Mouse (Mus musculus): ENCODE data around the gene Eef2kmt.
"Not testable (repeated sequence)": the region's sequence is repeated elsewhere in the genome, so short reads cannot be mapped to it uniquely, and the experiment has no call there.

Gene Eef2kmt

DNA sequence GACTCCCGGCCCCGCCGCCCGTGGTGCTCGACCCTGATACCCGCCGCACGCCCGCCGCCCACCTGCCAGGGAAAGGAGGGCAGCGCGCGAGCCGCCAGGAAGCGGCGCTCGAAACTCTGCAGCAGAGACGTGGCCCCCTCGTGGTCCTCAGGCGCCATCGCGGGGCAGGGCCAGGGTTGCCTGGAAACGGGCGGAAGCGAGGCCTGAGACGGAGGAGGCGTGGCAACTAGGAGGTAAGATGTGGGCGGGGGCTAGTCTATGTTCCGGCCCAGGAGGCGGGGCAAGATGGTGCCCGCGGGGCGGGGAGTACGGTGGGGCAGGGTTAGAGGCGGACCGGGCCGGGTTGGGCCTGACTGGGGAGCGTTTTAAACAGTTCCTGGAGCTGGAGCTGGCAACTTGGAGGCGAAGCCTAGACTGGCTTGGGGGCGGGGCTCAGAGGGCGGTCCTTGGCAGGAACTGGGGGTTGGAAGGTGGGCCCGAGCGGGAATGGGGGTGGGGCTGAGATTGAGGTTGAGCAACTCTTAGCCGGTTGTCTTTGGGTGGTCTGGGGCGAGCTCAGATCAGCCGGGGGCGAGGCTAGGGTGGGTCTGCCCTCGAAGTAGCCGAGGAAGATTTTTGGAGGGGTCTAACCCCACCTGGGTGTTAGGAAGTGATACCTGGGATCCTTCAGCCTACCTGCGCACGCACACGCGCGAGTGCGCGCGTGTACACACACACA lies at the start of gene Eef2kmt:
Gene Eef2kmt (minus strand): TSS at position 205 of the 718 bp plus-strand sequence.
- peak; percentile 96 to 97 for DNase-seq

DNA sequence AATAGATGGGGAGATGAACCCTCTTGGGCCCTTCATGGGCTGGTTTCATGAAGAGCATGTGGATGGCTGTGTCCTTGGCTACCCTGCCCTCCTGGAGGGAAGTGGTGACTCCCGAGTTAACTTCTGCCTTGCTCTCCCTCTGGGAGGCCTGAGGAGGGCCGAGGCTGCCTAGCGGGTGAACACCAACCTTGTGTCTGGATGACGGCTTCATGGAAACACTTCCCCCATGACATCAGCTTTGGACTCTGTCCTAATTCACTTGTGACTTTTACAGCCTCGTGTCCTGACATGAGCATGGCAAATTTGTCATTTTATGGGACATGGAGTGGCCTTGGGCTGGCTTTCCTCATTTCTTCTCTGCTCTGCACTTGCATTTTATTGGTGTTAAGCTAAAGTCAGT lies 39.5 kb upstream of the Eef2kmt start:
- no peak for DNase-seq

DNA sequence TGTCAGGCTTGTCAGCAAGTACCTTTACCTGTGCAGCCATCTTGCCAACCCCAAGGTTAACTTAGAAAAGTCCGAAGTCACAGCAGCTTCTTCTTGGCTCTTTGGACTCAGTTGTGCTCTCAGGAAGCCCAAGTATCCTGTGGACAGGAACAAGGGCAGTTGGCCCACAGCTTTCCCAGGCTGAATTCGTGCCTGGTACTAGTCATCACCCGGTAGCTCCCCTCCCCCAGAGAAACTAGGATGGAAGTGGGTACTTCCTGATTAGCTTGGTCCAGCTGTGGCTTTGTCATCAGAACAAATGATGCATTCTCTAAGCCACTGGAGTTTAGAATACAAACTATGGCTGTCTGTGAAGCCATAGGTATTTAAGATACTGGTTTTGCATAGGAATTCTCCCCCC lies 29.6 kb upstream of the Eef2kmt start:
- no peak for DNase-seq

DNA sequence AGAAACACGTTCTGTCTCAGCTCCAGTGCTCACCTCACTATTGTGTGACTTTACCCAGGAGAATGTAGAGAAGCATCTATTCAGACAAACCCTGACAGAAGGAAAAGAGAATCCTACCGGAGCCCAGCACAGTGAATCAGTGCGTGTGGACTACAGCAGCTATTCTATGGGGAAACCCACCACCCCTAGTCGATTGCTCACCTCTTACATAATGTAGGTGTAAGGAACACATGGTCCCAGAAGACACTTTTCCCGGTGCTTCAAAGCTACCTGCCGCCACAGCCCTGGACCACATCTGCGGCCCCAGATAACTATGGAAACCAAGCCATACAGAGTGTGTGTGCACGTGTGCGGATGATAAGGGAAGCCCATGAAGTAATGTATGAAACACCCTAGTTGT lies 26.9 kb upstream of the Eef2kmt start:
- no peak for DNase-seq

DNA sequence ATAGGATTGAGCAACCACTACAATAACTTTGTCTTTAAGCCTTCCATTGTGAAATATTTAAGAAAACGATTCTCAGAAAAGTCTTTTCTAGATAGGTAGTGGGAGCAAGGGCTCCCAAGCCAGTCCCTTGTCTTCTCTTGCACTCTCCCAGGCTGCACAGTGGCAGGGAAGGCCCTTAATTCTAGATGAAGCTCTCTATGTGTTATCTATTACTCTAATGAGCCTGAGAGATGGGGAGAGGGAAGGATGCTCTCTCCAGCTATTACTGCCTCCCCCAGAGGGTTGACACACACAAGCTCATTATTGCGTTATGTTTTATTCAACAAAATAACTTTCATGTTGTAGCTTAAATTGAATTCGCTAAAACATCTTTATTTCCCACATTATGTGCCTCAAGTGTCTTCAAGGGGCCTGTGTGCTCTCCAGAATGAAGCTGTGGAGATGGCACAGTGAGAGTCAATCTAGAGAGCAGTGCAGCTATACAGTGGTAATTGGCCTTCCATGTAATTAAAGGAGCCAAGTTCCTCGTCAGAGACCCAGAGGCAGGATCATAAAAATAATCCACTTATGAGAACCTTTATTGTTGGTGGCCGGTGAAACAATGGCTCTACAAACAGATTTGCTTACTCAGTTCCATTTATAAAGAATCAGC lies 23.9 kb upstream of the Eef2kmt start:
- DNase-seq = no peak

DNA sequence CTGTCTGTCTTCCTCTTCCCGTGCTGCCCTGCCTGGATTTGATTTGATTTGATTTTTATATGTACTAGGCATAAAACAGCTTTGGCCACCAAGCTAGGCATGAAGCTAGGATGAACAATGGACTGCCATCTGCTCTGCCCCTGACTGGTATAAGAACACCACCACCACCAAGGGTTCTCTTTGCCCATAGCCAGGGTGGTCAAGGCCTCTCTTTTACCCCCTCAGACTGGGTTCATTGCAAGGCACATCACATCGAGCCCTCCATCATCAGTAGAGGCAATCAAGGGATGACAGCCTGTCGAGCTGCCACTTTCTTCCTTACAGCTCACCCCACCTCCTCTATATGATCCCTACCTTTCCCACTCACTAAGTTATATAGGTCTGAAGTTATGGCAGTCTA lies 16.6 kb upstream of the Eef2kmt start:
- DNase-seq = no peak

DNA sequence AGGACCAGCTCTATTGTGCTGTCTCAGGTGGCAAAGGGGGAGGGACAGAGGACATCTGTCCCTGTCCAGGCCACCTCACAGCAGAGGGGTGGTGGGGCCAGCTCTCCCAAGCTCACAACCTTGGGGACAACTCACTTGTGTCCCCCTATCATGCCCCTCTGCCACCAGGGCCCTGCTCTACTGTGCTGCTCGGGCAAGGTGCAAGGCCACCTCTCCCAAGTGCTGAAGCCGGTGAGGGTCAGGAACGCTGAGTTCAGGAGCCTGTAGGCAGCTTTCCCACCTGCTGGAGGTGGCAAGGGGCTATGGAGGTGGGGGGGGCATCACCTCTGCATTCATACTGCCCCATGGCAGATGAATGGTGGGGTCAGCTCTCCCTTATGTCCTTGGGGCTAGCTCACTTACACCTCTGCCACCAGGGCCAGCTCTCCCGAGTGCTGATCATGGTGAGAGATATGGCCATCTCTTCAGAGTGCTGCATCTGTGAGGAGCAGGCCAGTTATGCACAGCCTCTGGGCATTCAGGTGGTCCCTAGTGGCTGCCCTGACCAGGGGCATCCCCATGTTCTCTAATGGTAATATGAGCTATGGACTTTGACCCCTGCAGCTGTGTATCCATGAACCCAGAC lies 15.7 kb upstream of the Eef2kmt start:
- DNase-seq = no peak

DNA sequence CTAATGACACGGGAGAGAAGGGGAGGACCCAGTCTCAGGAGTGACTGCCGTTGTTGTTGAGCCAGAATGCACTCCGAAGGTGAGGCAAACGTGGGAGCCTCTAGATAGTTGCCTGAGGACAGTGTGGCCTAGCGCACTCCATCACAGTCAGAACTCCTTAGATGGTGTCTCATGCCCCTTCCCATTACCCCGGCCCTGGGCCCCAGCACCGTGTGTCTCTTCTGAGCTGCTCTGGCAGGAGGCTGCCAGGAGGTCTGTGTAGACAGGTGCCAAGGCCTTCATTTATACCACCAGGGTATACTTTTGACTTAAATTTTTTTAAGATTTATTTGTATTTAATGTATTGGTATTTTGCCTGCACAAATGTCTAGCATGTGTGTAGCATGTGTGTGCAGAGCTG lies 8.1 kb upstream of the Eef2kmt start:
- no peak for DNase-seq

DNA sequence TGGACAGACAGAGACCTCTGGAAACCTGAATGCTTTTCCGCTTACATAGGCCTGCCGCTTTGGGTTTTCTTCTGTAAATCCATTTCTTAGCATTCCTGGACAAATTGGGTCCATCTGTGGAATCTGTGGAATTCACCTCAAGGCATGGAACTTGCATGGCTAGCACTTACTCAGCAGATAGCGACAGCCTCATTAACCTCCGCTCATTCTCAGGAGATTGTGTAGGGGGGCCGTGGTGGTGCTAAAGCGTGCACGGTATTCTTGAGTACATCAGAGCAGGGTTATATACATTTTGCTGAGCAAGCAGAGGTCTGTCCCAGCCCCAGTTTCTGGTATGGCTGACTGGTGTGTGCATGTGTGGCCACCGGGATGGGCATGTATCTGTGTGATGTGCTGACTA lies 7.4 kb upstream of the Eef2kmt start:
- DNase-seq = no peak

DNA sequence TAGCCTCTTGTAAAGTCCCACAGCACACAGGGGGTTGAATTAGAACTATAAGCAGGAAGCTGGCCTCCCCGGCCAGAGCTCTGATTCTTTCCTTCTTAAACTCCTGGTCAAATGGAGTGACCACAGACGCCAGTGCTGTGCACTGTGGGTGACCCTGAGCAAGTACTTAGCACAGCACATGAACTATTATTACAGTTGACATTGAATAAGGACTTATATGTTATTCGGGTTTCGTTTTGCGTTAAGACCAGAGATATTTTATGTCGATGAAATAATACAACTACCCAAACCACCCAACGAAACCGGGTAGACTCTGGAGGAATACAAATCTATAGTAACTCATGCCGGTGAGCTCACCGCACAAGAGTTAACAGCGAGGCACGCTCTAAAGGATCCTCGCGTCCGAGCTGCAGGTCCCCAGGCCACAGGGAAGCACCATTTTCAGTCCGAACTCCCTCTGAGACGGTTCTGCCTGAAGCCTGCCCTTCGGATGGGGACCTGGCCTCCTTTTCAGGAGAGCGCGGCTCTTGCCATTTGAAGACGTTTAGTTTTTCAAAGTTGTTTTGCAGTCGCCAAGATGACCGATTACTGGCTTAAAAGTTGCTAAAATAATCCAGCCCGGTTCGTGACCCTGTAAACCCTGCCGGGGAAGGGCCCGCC lies 572 bp downstream of the Eef2kmt start:
- peak in 1 of 2 experiments; percentile 22 for DNase-seq

DNA sequence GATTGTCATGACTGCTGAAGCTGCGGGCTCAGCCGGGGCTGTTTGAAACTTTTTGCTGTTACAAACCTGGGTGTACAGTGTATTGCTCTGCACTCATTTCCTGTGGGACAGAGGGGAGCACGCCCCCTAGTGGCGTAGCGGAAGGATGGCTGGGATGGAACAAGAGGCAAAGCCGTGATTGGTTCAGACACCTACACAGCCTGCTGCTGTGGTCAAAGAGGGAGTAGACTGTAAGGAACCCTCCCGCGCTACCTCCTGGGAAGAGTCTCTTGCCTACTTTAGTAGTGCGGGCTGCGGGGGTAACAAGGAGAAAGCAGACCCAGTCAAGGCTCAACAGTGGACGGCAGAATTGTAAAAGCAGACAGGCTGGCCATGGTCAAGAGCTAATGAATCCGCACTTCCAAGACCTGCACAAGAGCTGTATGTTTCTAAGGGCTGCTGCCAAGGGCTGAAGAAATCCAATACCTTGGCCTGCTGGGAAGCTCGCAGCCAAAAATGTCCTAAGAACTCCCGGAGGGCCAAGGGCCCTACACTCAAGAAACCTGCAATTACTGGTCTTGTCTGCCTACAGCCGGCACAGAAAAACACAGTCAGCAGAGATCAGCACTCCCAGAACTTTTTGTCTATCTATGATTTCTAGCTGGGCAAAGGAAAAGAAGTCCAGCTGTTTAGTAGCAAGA lies 1.3 kb downstream of the Eef2kmt start:
- peak; percentile 57 to 66 for DNase-seq

DNA sequence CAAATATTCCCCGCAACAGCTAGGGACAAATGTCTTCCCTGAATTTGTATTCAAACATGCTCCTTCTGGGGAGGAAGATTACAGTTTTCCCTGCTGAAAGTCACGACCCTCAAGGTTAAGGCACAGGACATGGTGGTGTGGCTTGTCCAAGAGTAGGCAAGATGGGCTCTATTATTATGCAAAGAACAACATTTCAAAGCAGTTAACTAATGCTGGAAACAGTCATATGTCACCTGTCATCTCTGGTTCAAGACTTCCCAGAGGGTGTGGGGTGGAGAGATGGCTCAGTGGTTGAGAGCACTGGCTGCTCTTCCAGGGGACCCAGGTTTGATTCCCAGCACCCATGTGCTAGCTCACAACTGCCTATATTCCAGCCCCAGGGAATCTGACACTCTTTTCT lies 3.5 kb downstream of the Eef2kmt start:
- DNase-seq = no peak

DNA sequence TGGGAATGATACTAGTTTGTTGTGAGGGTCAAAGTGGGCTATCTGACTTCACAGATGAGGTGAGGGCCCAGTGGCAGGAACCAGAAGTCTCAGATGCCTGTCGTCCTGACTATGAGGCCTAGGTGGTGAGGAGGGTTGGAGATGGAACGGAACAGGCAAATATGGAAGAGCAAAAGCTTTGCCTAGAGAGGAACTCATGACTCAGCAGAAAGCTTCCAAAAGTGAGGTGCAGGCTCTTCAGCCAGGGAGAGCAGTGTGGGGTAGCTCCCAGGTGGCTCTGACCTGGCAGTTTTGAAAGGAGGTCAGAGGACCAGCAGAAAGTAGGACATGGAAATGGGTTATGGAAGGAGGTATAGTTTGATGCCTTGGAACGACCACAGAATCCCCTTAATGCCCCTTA lies 4.9 kb downstream of the Eef2kmt start:
- DNase-seq = no peak

DNA sequence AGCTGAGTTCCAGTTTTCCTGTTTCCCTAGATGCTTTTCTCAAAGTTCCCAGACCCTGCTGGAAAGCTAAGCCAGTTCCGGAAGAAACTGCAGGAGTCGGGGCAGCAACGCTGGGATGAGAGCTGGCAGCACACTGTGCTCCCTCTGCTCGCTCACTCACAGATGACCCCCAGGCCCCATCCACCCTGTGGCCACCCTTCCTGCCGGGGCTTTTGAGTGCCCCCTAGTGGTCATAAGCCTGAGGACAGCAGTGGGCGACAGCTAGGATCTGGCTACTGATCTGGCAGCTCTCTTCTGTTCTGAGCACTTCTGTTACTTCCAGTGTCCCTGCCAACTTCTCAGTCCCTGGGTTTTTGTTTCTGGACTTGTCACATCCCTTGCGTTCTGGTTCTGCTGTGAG lies 11.4 kb downstream of the Eef2kmt start:
- peak; percentile 60 to 73 for DNase-seq

DNA sequence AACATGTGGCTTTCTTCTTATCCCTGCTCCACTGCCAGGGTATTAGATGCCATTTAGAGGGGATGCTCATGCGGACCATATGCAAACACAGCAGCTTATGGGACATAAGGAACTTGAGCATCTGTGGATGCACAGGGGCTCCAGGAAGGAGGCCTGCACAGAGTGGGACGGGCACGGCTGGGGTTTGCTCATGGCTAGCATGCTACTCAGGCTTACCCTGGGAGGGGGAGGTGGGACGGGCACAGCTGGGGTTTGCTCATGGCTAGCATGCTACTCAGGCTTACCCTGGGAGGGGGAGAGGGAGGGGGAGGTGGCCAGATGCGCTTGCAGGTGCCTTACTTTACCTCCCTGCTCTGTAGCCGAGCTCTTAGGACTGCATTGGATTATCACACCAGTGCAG lies 12.9 kb downstream of the Eef2kmt start:
- no peak for DNase-seq

DNA sequence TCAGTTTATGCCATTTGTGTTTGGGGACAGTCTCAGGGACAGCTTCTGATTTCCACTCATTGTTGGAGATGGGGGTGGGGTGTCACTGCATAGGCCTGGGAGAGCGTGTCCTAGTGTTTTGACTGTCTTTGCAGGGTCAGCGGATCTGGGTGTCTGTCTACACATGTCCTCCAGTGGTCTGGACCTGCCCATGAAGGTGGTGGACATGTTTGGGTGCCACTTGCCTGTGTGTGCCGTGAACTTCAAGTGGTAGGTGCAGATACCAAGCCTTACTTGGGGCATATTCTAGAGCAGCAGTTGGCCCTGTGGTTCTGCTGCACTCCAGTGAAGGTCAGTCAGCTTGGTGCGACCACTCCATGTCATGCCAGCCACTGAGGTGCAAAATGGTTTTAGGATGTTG lies 13.4 kb downstream of the Eef2kmt start:
- no peak for DNase-seq

DNA sequence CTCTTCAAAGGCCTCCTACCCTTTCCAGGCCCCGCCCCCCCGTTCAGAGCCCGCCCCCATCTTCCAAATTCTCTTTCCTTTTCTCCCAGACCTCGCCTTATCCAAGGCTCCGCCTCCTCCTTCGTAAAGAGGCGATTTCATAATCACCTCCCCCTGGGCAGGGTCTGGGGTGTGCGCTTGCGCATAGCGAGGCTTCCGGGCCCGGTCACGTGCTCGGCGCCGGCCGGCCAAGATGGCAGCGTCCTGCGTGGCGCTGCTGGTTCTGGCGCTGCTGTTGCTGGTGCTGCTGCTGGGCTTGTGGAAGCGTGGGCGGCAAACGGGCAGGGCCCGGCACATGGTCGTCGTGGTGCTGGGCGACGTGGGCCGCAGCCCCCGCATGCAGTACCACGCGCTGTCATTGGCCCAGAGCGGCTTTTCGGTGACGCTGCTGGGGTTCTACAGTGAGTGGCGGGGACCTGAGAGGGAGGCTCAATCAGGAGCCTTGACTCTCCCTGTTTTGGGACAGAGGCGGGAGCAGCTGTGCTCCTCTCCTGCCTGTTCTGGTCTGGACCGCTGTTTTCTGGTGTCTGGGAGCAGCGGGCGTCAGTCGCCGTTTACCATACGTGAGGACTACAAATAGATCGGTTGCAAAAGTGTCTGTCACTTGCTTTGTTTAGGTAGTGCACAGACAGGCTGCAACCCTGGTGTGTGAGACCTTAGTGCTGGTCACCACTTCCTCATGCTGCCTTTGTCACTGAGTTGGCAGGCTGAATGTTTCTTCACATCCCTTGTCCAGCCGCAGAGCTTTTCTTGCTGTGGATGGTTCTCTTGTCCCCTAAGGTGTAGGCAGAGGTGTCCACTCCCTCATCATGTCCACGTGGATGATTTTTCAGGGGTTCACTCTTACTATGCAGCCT lies 22.1 kb downstream of the Eef2kmt start, which contains the start of gene Alg1:
Gene Alg1 (plus strand): TSS at position 204 of the 896 bp plus-strand sequence.
- peak; percentile 96 to 97 for DNase-seq

DNA sequence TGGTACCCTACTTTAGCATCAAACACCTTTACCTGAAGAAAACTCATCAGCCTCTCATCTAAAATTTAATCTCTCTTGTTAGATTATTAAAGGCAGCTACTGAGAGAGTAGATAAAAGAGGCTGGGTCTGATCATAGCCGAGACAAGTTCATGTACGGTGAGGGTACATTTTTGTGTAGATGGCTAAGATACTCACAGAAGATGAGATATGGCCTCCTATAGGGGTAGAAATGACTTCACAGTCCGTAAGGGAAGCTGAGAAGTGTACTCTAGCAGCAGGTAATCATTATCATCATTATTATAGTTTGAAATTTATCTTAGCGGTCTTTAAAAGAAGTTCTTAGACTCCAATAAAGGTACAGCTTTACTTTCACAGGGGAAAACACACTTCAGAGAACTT lies 22.8 kb downstream of the Eef2kmt start:
- no peak for DNase-seq

DNA sequence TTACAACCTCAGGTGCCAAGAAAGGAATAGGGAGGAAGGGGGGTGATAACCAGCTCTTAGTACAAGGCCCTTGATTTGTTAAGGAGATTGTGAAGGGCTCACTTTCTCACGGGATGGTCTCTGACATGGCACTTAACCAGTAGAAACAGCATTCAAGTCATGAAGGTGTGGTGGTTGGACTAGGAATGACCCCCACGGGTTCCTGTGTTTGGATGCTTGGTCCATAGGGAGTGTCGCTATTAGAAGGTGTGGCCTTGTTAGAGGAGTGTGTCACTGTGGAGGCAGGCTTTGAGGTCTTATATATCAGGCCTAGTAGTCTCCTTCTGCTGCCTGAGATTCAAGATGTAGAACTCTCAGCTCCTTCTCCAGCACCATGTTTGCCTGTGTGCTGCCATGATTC lies 27.7 kb downstream of the Eef2kmt start:
- DNase-seq = not testable (repeated sequence)

DNA sequence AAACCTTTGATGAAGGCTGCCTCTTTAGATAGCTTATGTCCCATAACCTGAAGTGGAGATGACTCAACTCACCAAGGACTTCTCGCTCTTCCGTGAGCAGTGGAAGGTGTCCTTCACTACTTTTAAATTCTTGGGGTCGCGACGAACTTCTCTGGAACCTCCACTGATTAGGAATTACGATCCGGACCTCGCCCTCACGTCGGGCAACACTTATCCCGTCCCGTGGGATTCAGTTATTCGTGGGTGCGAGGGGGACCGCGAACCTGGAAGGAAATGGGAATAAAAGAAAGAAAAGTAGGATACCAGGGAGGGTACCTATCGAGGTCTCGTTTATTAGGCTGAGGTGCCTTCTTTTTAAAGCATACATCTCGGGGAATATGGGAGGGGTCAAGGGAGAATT lies 28.3 kb downstream of the Eef2kmt start:
- not testable (repeated sequence) for DNase-seq

DNA sequence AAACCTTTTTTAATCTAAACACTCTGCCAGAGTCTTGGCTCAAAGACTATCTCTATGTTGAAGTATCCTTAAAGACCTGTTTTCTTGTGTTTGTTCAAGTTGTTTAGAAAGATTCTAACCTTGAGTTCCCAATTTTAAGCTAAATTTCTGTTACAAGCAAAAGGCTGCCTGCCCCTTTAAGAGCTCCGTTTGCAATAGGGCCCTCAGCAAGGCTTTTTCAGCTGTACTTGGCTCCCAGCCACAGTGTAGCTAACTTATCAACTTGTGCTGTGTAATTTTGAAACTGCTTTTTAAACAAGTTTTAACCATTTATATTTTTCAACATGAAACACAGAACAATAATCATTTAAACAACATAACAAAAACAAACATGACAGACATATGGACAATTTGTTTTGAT lies 29.2 kb downstream of the Eef2kmt start:
- DNase-seq = not testable (repeated sequence)

DNA sequence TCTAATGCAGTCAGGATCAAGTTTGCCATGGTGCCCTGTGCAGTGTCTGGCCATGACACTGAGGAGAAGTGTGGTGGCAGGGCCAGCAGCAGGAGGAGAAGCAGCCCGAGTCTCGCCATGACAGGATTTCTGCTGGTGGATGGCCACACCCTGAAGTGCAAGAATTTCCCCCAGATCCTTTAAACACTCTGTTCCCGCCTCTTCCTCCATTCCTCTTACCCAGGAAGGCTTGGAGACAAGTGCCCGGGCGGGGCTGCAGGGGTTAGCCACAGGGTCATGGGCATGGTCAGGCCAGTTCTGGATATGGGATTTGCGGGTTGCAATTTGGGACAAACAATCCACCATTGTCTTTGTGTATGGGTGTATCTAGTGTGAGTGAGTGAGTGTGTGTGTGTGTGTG lies 33.6 kb downstream of the Eef2kmt start, which contains the start of gene AU021092:
Gene AU021092 (minus strand): TSS at position 160 of the 400 bp plus-strand sequence.
- DNase-seq = no peak
